Mouse (Mus musculus): ENCODE data around the gene Atxn2. TPM values are rescaled to one million over a fixed set of nuclear protein-coding genes. Genes with fewer than 3 reads are reported as not detected.
A peak's percentile ranks its signal among the peaks of the same experiment; 100 is the strongest.
"Not testable (repeated sequence)": the region's sequence is repeated elsewhere in the genome, so short reads cannot be mapped to it uniquely, and the experiment has no call there.

Atxn2 gene
- polyA plus RNA-seq, 1 experiment from 2014 or later: 59.4 TPM

- Histone ChIP-seq H3K4me3 (ENCODE audit: low read depth, low read length) (peak overlapping the region; percentile 73), H3K36me3 (ENCODE audit: control insufficient read depth, insufficient read depth, low read length) (no peaks in the 10 kb centered on the region), H3K27me3 (replicated peaks; ENCODE audit: control insufficient read depth, insufficient read depth, low read length) (peaks cover 16% of the 10 kb centered on the region), H3K9ac (ENCODE audit: low read length) (no peak overlapping the region; the same call in 1 of the 2 replicates), H3K9me3 (ENCODE audit: control insufficient read depth, low read length) (no peaks in the 10 kb centered on the region), H3K27ac (ENCODE audit: low read depth) (0 out of 2 replicates have a peak overlapping the region, but pooled peaks have one; percentile 9), H3K4me2 (ENCODE audit: low read length) (peak overlapping the region; percentile 63), H3K4me1 (replicated peaks; ENCODE audit: control insufficient read depth, insufficient read depth, low read length) (peaks cover 29% of the 10 kb centered on the region)
- ATAC-seq (replicated peaks; ENCODE audit: low FRiP score, low TSS enrichment, low read depth) (no peak), DNase-seq (ENCODE audit: low spot score) (peak; percentile 58)
- 21% methylated on average over 7 of the region's 7 CpGs for WGBS
Measured at GRCm38 (mm10) chr5:121839128-121839473, 128.0 kb downstream of the Atxn2 start.

GRCm38 (mm10) chr5:121841516-121841915, 130.4 kb downstream of the Atxn2 start:
- Histone ChIP-seq H3K27me3 (replicated peaks; ENCODE audit: control insufficient read depth, insufficient read depth, low read length) (peaks cover 22% of the 10 kb centered on the region), H3K4me1 (replicated peaks; ENCODE audit: control insufficient read depth, insufficient read depth, low read length) (peaks cover 16% of the 10 kb centered on the region), H3K9me3 (ENCODE audit: control insufficient read depth, low read length) (no peaks in the 10 kb centered on the region), H3K4me3 (ENCODE audit: low read depth, low read length) (no peak overlapping the region), H3K9ac (ENCODE audit: low read length) (no peak overlapping the region), H3K4me2 (ENCODE audit: low read length) (no peak overlapping the region), H3K36me3 (ENCODE audit: control insufficient read depth, insufficient read depth, low read length) (no peaks in the 10 kb centered on the region), H3K27ac (ENCODE audit: low read depth) (no peak overlapping the region)
- DNase-seq (ENCODE audit: low spot score): no peak
- 91% methylated on average over 9 of the region's 9 CpGs for WGBS
- no peak for ATAC-seq (replicated peaks; ENCODE audit: low FRiP score, low TSS enrichment, low read depth)

GRCm38 (mm10) chr5:121841973-121842372, 130.8 kb downstream of the Atxn2 start:
- Histone ChIP-seq H3K9me3 (ENCODE audit: control insufficient read depth, low read length) (no peaks in the 10 kb centered on the region), H3K4me3 (ENCODE audit: low read depth, low read length) (no peak overlapping the region), H3K4me1 (replicated peaks; ENCODE audit: control insufficient read depth, insufficient read depth, low read length) (peaks cover 16% of the 10 kb centered on the region), H3K36me3 (ENCODE audit: control insufficient read depth, insufficient read depth, low read length) (no peaks in the 10 kb centered on the region), H3K27me3 (replicated peaks; ENCODE audit: control insufficient read depth, insufficient read depth, low read length) (peaks cover 22% of the 10 kb centered on the region), H3K9ac (ENCODE audit: low read length) (no peak overlapping the region), H3K4me2 (ENCODE audit: low read length) (no peak overlapping the region), H3K27ac (ENCODE audit: low read depth) (no peak overlapping the region)
- ATAC-seq (replicated peaks; ENCODE audit: low FRiP score, low TSS enrichment, low read depth) (no peak), DNase-seq (ENCODE audit: low spot score) (no peak)
- WGBS: 51% methylated on average over 10 of the region's 10 CpGs

- peak overlapping the region; percentile 70 for H3K4me2 ChIP-seq (ENCODE audit: low read length)
- under 1% methylated on average over 33 of the region's 33 CpGs for WGBS
- H3K27ac ChIP-seq (ENCODE audit: low read depth): no peak overlapping the region
- no peaks in the 10 kb centered on the region for H3K9me3 ChIP-seq (ENCODE audit: control insufficient read depth, low read length)
- ATAC-seq (replicated peaks; ENCODE audit: low FRiP score, low TSS enrichment, low read depth): peak; percentile 47
- peaks cover 20% of the 10 kb centered on the region for H3K27me3 ChIP-seq (replicated peaks; ENCODE audit: control insufficient read depth, insufficient read depth, low read length)
- peak; percentile 89 for DNase-seq (ENCODE audit: low spot score)
- H3K36me3 ChIP-seq (ENCODE audit: control insufficient read depth, insufficient read depth, low read length): no peaks in the 10 kb centered on the region
- peaks cover 11% of the 10 kb centered on the region for H3K4me1 ChIP-seq (replicated peaks; ENCODE audit: control insufficient read depth, insufficient read depth, low read length)
- peak overlapping the region; percentile 42 for H3K4me3 ChIP-seq (ENCODE audit: low read depth, low read length)
- H3K9ac ChIP-seq (ENCODE audit: low read length): peak overlapping the region; percentile 36; the same call in 1 of the 2 replicates
Measured at GRCm38 (mm10) chr5:121842665-121843118, 131.6 kb downstream of the Atxn2 start.

- 19% methylated on average over 17 of the region's 17 CpGs for WGBS
- H3K4me1 ChIP-seq (replicated peaks; ENCODE audit: control insufficient read depth, insufficient read depth, low read length): peaks cover 5% of the 10 kb centered on the region
- H3K4me2 ChIP-seq (ENCODE audit: low read length): peak overlapping the region; percentile 70
- no peak overlapping the region for H3K9ac ChIP-seq (ENCODE audit: low read length)
- no peaks in the 10 kb centered on the region for H3K9me3 ChIP-seq (ENCODE audit: control insufficient read depth, low read length)
- DNase-seq (ENCODE audit: low spot score): no peak
- H3K36me3 ChIP-seq (ENCODE audit: control insufficient read depth, insufficient read depth, low read length): no peaks in the 10 kb centered on the region
- ATAC-seq (replicated peaks; ENCODE audit: low FRiP score, low TSS enrichment, low read depth): no peak
- H3K4me3 ChIP-seq (ENCODE audit: low read depth, low read length): peak overlapping the region; percentile 42
- peaks cover 18% of the 10 kb centered on the region for H3K27me3 ChIP-seq (replicated peaks; ENCODE audit: control insufficient read depth, insufficient read depth, low read length)
- H3K27ac ChIP-seq (ENCODE audit: low read depth): no peak overlapping the region
Measured at GRCm38 (mm10) chr5:121843138-121843905, 132.2 kb downstream of the Atxn2 start.

- DNase-seq (ENCODE audit: low spot score): no peak
- Histone ChIP-seq H3K4me2 (ENCODE audit: low read length) (no peak overlapping the region), H3K9ac (ENCODE audit: low read length) (no peak overlapping the region), H3K4me1 (replicated peaks; ENCODE audit: control insufficient read depth, insufficient read depth, low read length) (peaks cover 14% of the 10 kb centered on the region), H3K9me3 (ENCODE audit: control insufficient read depth, low read length) (no peaks in the 10 kb centered on the region), H3K27ac (ENCODE audit: low read depth) (no peak overlapping the region), H3K4me3 (ENCODE audit: low read depth, low read length) (no peak overlapping the region), H3K27me3 (replicated peaks; ENCODE audit: control insufficient read depth, insufficient read depth, low read length) (peaks cover 18% of the 10 kb centered on the region), H3K36me3 (ENCODE audit: control insufficient read depth, insufficient read depth, low read length) (no peaks in the 10 kb centered on the region)
- 22% methylated on average over 4 of the region's 4 CpGs for WGBS
- no peak for ATAC-seq (replicated peaks; ENCODE audit: low FRiP score, low TSS enrichment, low read depth)
Measured at GRCm38 (mm10) chr5:121845361-121845760, 134.2 kb downstream of the Atxn2 start.

GRCm38 (mm10) chr5:121846322-121846721, 135.2 kb downstream of the Atxn2 start:
- ATAC-seq (replicated peaks; ENCODE audit: low FRiP score, low TSS enrichment, low read depth): no peak
- H3K36me3 ChIP-seq (ENCODE audit: control insufficient read depth, insufficient read depth, low read length): peaks cover 4% of the 10 kb centered on the region
- peaks cover 22% of the 10 kb centered on the region for H3K4me1 ChIP-seq (replicated peaks; ENCODE audit: control insufficient read depth, insufficient read depth, low read length)
- H3K4me3 ChIP-seq (ENCODE audit: low read depth, low read length): no peak overlapping the region
- H3K27me3 ChIP-seq (replicated peaks; ENCODE audit: control insufficient read depth, insufficient read depth, low read length): peaks cover 18% of the 10 kb centered on the region
- no peak overlapping the region for H3K9ac ChIP-seq (ENCODE audit: low read length)
- H3K27ac ChIP-seq (ENCODE audit: low read depth): no peak overlapping the region
- no peaks in the 10 kb centered on the region for H3K9me3 ChIP-seq (ENCODE audit: control insufficient read depth, low read length)
- WGBS: 77% methylated on average over 11 of the region's 11 CpGs
- no peak overlapping the region for H3K4me2 ChIP-seq (ENCODE audit: low read length)
- DNase-seq (ENCODE audit: low spot score): no peak

GRCm38 (mm10) chr5:121847269-121847668, 136.1 kb downstream of the Atxn2 start:
- H3K27ac ChIP-seq (ENCODE audit: low read depth); H3K9me3 ChIP-seq (ENCODE audit: control insufficient read depth, low read length); DNase-seq (ENCODE audit: low spot score); ATAC-seq (replicated peaks; ENCODE audit: low FRiP score, low TSS enrichment, low read depth); H3K9ac ChIP-seq (ENCODE audit: low read length); H3K4me3 ChIP-seq (ENCODE audit: low read depth, low read length); H3K4me2 ChIP-seq (ENCODE audit: low read length): not testable (repeated sequence)
- 81% methylated on average over 3 of the region's 3 CpGs for WGBS
- H3K27me3 ChIP-seq (replicated peaks; ENCODE audit: control insufficient read depth, insufficient read depth, low read length): peaks cover 18% of the 10 kb centered on the region
- peaks cover 22% of the 10 kb centered on the region for H3K4me1 ChIP-seq (replicated peaks; ENCODE audit: control insufficient read depth, insufficient read depth, low read length)
- H3K36me3 ChIP-seq (ENCODE audit: control insufficient read depth, insufficient read depth, low read length): peaks cover 13% of the 10 kb centered on the region

All from intestine, embryonic 14.5 days (tissue).